Mouse (Mus musculus) cerebellum, adult 2 months (tissue): ENCODE measurements around the gene Alg2. TPM values are rescaled to one million over a fixed set of nuclear protein-coding genes. Genes with fewer than 3 reads are reported as not detected.

Experiments
- DNase-seq, 2 experiments: peaks; one replicate each; pipeline ENCODE4 v3.0.0; 2021
- H3K27ac ChIP-seq: fragments of 200-500 bp; 2 replicates; pipeline ENCODE4 v1.5.1; 2012; ENCODE audit warnings: low read length, control low read depth, inconsistent platforms; ENCODE audit not compliant: insufficient read depth
- H3K27me3 ChIP-seq: fragments of 200-500 bp; 2 replicates; pipeline ENCODE4 v1.6.1; 2012; ENCODE audit warnings: inconsistent platforms, mild to moderate bottlenecking, low read length, moderate library complexity; ENCODE audit not compliant: control insufficient read depth, insufficient read depth
- H3K4me1 ChIP-seq: fragments of 200-500 bp; 2 replicates; pipeline ENCODE4 v1.6.1; 2011; ENCODE audit warnings: low read length; ENCODE audit not compliant: control insufficient read depth, insufficient read depth
- H3K4me3 ChIP-seq: fragments of 200-500 bp; replicated peaks from 2 replicates; pipeline ENCODE3; 2011; ENCODE audit warnings: mild to moderate bottlenecking, low read depth, low read length, control low read depth; ENCODE audit not compliant: insufficient read depth
- CTCF ChIP-seq: fragments of 200-500 bp; IDR thresholded peaks from 2 replicates; pipeline ENCODE4 v1.5.1; 2011; ENCODE audit warnings: low read depth, mild to moderate bottlenecking, control low read depth, low read length, moderate library complexity, borderline replicate concordance; ENCODE audit not compliant: insufficient read depth
- POLR2A ChIP-seq: fragments of 200-500 bp; IDR thresholded peaks from 2 replicates; pipeline ENCODE4 v1.6.1; 2011; ENCODE audit warnings: low read length, control low read depth, borderline replicate concordance; ENCODE audit not compliant: insufficient read depth
- WGBS: fragments of 180-500 bp; shearing (Covaris S2); methylation state at CpG from one replicate; pipeline ENCODE4 v1.1.7; 2018; 5-methylcytosine and 5-hydroxymethylcytosine counted together
- polyA plus RNA-seq: library from polyadenylated mRNA; depleted of rRNA; stranded (reverse); fragments of >200 nt; gene quantifications from 2 replicates; pipeline ENCODE4 v1.2.3, GENCODE M21; 2012

Gene Alg2
- polyA plus RNA-seq, 1 experiment: 98.1 TPM

DNA sequence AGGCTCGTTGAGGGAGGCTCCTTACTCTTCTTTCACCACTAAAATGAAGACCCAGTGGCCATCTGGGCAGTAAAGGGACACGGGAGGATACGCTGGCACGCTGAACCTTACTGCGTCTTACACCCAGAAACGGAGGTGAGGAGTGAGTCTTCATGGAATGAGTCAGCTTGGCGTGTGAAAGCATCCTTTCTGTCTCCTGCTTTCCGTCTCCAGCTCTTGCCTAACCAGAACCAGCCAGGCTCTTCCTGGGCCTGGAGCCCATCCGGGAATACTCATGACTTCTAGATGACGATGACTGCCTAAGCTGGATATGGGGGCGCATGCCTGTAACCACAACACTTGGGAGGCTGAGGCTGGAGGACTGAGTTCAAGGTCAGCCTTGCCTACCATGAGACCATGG is 33.2 kb downstream of the Alg2 start:
- no peaks in the 10 kb centered on the region for H3K27me3 ChIP-seq
- DNase-seq: no peak
- WGBS: 89% methylated on average over 11 of the region's 11 CpGs
- no peaks in the 10 kb centered on the region; the same call in 1 of the 2 replicates for H3K4me1 ChIP-seq
- H3K27ac ChIP-seq: no peak overlapping the region
- H3K4me3 ChIP-seq: no peak overlapping the region
- TF ChIP-seq POLR2A: no peak
- no peak for TF ChIP-seq CTCF

GRCm38 (mm10) chr4:47438956-47439355 is 35.2 kb downstream of the Alg2 start:
- Histone ChIP-seq H3K27me3 (no peaks in the 10 kb centered on the region), H3K27ac (no peak overlapping the region), H3K4me3 (no peak overlapping the region), H3K4me1 (no peaks in the 10 kb centered on the region; the same call in 1 of the 2 replicates)
- TF ChIP-seq POLR2A (no peak), CTCF (no peak)
- 93% methylated on average over 6 of the region's 6 CpGs for WGBS
- no peak for DNase-seq

- H3K4me1 ChIP-seq: no peaks in the 10 kb centered on the region; the same call in 1 of the 2 replicates
- peak overlapping the region; percentile 72 for H3K4me3 ChIP-seq
- TF ChIP-seq POLR2A (no peak), CTCF (peak; percentile 91)
- no peaks in the 10 kb centered on the region for H3K27me3 ChIP-seq
- under 1% methylated on average over 33 of the region's 33 CpGs for WGBS
- peak; percentile 85 to 90 for DNase-seq
- no peak overlapping the region for H3K27ac ChIP-seq
Observed at GRCm38 (mm10) chr4:47437365-47438340, 36.5 kb downstream of the Alg2 start.

GRCm38 (mm10) chr4:47435566-47436360 is 38.4 kb downstream of the Alg2 start:
- WGBS: 86% methylated on average over 28 of the region's 28 CpGs
- Histone ChIP-seq H3K4me3 (no peak overlapping the region), H3K4me1 (no peaks in the 10 kb centered on the region; the same call in 1 of the 2 replicates), H3K27me3 (no peaks in the 10 kb centered on the region), H3K27ac (no peak overlapping the region)
- TF ChIP-seq POLR2A (no peak), CTCF (no peak)
- no peak for DNase-seq

DNA sequence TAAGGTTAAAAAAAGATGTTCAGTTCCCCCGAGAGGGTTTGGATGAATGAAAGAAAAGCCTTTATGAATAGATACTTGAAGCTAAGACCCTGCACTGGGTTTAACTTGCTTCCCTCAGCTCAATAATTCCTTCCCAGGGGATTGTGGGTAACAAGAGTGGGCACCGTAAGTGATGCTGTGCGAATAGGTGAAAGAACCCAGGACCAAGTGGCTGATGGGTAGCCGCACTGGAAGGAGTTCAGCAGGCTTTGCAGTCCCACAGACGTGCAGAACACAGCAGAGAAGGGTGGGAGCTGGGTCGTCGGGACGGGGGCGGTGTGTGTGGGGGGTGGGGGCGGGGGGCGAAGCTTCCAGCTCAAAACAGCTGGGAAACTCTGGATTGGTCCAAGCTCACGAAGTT is 39.0 kb downstream of the Alg2 start:
- no peaks in the 10 kb centered on the region; the same call in 1 of the 2 replicates for H3K4me1 ChIP-seq
- H3K4me3 ChIP-seq: no peak overlapping the region
- no peak for TF ChIP-seq POLR2A
- no peak for TF ChIP-seq CTCF
- DNase-seq: no peak
- no peaks in the 10 kb centered on the region for H3K27me3 ChIP-seq
- no peak overlapping the region for H3K27ac ChIP-seq
- WGBS: 75% methylated on average over 12 of the region's 12 CpGs

- H3K27me3 ChIP-seq: no peaks in the 10 kb centered on the region
- WGBS: 36% methylated on average over 7 of the region's 7 CpGs
- TF ChIP-seq CTCF: no peak
- TF ChIP-seq POLR2A: no peak
Observed at GRCm38 (mm10) chr4:47432766-47433165, 41.4 kb downstream of the Alg2 start.

GRCm38 (mm10) chr4:47431081-47431480 is 43.1 kb downstream of the Alg2 start:
- Histone ChIP-seq H3K27me3 (no peaks in the 10 kb centered on the region), H3K4me3 (no peak overlapping the region), H3K4me1 (no peaks in the 10 kb centered on the region; the same call in 1 of the 2 replicates), H3K27ac (no peak overlapping the region)
- no peak for DNase-seq
- 88% methylated on average over 5 of the region's 5 CpGs for WGBS
- no peak for TF ChIP-seq POLR2A
- TF ChIP-seq CTCF: no peak

More at GRCm38 (mm10) chr4:47432766-47433165, 41.4 kb downstream of the Alg2 start:
- Histone ChIP-seq H3K27ac (no peak overlapping the region), H3K4me1 (no peaks in the 10 kb centered on the region; the same call in 1 of the 2 replicates), H3K4me3 (no peak overlapping the region)
- DNase-seq: no peak
